In the genomic region with DNA sequence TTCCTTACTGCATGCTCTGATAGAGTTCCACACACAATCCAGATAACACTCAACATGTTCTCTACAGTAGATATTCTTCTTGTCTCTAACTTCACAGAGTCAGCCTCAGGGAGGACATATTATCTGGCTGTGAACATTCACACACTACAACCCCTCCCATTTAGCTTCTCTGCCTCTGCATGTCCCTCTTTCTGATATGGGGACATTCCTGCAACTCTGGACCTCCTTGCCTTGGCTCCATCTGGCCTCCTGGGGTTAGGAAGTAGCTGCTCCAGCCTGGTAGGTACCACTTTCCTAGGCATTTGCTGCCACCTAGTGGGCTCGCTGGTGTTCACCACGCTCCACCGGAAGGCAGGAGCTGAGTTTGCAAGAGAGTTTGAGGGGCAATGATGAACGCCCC, we compare ENCODE assay signal across 1 mouse cellular context.
TF ChIP-seq lines count a peak whose summit lies in the region.

No protein-coding gene starts in this region.

TF ChIP-seq in CH12.LX, 34 proteins besides CTCF, POLR2A, EP300 and RAD21 (continued from another document):
- TF ChIP-seq MEF2A (IDR thresholded peaks at IDR 0.05; ENCODE audit: borderline replicate concordance, low read depth, low read length) (0 out of 2 replicates have a peak, but pooled peaks have one; percentile 13), SIN3A (IDR thresholded peaks at IDR 0.05; ENCODE audit: low read length) (peak; percentile 27; the same call in 1 of the 2 replicates)
